Mouse (Mus musculus) neural tube, embryonic 15.5 days (tissue): ENCODE results near the gene Olfr1325. TPM values are rescaled to one million over a fixed set of nuclear protein-coding genes. Genes with fewer than 3 reads are reported as not detected.
A peak's percentile ranks its signal among the peaks of the same experiment; 100 is the strongest.
"Not testable (repeated sequence)": the region's sequence is repeated elsewhere in the genome, so short reads cannot be mapped to it uniquely, and the experiment has no call there.

ENCODE experiments used
- ATAC-seq: fragments of 200-750 bp; cut with Nextera tagmentation; 2 replicates; pipeline ENCODE4 v1.8.0; 2017; ENCODE audit warnings: mild to moderate bottlenecking, moderate TSS enrichment, moderate library complexity; ENCODE audit not compliant: low FRiP score
- H3K27ac ChIP-seq: fragments of 300-500 bp; sonication (generic); replicated peaks from 2 replicates; pipeline ENCODE4 v1.5.1; 2015; ENCODE audit warnings: mild to moderate bottlenecking, inconsistent platforms
- H3K27me3 ChIP-seq: fragments of 300-500 bp; sonication (generic); replicated peaks from 2 replicates; pipeline ENCODE4 v1.6.1; 2015; ENCODE audit warnings: inconsistent platforms
- H3K36me3 ChIP-seq: fragments of 300-500 bp; sonication (generic); 2 replicates; pipeline ENCODE4 v1.6.1; 2015; ENCODE audit warnings: inconsistent platforms
- H3K4me1 ChIP-seq: fragments of 300-500 bp; sonication (generic); 2 replicates; pipeline ENCODE4 v1.6.1; 2015; ENCODE audit warnings: inconsistent platforms
- H3K4me2 ChIP-seq: fragments of 300-500 bp; sonication (generic); 2 replicates; pipeline ENCODE4 v1.6.1; 2015; ENCODE audit warnings: inconsistent platforms, mild to moderate bottlenecking, moderate library complexity
- H3K4me3 ChIP-seq: fragments of 300-500 bp; sonication (generic); replicated peaks from 2 replicates; pipeline ENCODE4 v1.5.1; 2015; ENCODE audit warnings: mild to moderate bottlenecking, inconsistent platforms
- H3K9ac ChIP-seq: fragments of 300-500 bp; sonication (generic); replicated peaks from 2 replicates; pipeline ENCODE4 v1.6.1; 2015; ENCODE audit warnings: mild to moderate bottlenecking, inconsistent platforms
- H3K9me3 ChIP-seq: fragments of 300-500 bp; sonication (generic); replicated peaks from 2 replicates; pipeline ENCODE4 v1.6.1; 2016; ENCODE audit warnings: inconsistent platforms
- WGBS: fragments of 180-500 bp; shearing (Covaris S2); methylation state at CpG from one replicate; pipeline ENCODE4 v1.1.7; 2015; ENCODE audit warnings: mixed read lengths; 5-methylcytosine and 5-hydroxymethylcytosine counted together
- polyA plus RNA-seq: library from polyadenylated mRNA; unstranded; fragments of >200 nt; fragmentation: Nextera tagmentation; extraction: Ambion mirVana; gene quantifications from 2 replicates; pipeline ENCODE4 v1.2.1, GENCODE M21; 2015

The Olfr1325 gene
- not detected in 2 replicates for polyA plus RNA-seq

GRCm38 (mm10) chrX:74592379-74592778, at the start of gene Olfr1325:
Gene Olfr1325 (plus strand): TSS chrX:74592679.
- ATAC-seq, result no peak
- no peak within 1 kb of the TSS for H3K4me3 ChIP-seq
- H3K27ac ChIP-seq, result no peak within 1 kb of the TSS
- H3K36me3 ChIP-seq, result no peaks in the 10 kb centered on the region
- 85% methylated on average over 2 of the region's 2 CpGs for WGBS
- no peaks in the 10 kb centered on the region for H3K27me3 ChIP-seq
- no peaks in the 10 kb centered on the region for H3K4me1 ChIP-seq
- H3K9ac ChIP-seq, result no peak within 1 kb of the TSS
- H3K9me3 ChIP-seq, result no peaks in the 10 kb centered on the region
- H3K4me2 ChIP-seq, result no peak within 1 kb of the TSS

GRCm38 (mm10) chrX:74574788-74575187, 17.7 kb upstream of the Olfr1325 start, which contains the start of gene Olfr1326-ps1:
Gene Olfr1326-ps1 (minus strand): TSS chrX:74574888.
- H3K9ac ChIP-seq, result no peak within 1 kb of the TSS
- no peak within 1 kb of the TSS for H3K4me2 ChIP-seq
- H3K36me3 ChIP-seq, result no peaks in the 10 kb centered on the region
- H3K27me3 ChIP-seq, result no peaks in the 10 kb centered on the region
- H3K27ac ChIP-seq, result no peak within 1 kb of the TSS
- H3K4me1 ChIP-seq, result no peaks in the 10 kb centered on the region
- no peak for ATAC-seq
- no peaks in the 10 kb centered on the region for H3K9me3 ChIP-seq
- H3K4me3 ChIP-seq, result no peak within 1 kb of the TSS

- not testable (repeated sequence) for H3K9me3 ChIP-seq, H3K27me3 ChIP-seq, H3K4me2 ChIP-seq, H3K27ac ChIP-seq, H3K36me3 ChIP-seq, H3K4me1 ChIP-seq, H3K4me3 ChIP-seq, H3K9ac ChIP-seq
- WGBS, result 61% methylated on average over 2 of the region's 5 CpGs
- ATAC-seq, result peak; percentile 68; the same call in 1 of the 2 replicates
These were observed 53.2 kb downstream of the Olfr1325 start, which contains the start of gene Gm5640 for GRCm38 (mm10) chrX:74645466-74646323. Gene Gm5640 (minus strand): TSS chrX:74645635.

- not testable (repeated sequence) for ATAC-seq, H3K27me3 ChIP-seq, H3K4me1 ChIP-seq, H3K4me3 ChIP-seq, H3K4me2 ChIP-seq, H3K9me3 ChIP-seq, H3K9ac ChIP-seq, H3K27ac ChIP-seq, H3K36me3 ChIP-seq
- no CpG with 5 or more reads among the region's 1 CpGs for WGBS
These were observed 53.9 kb downstream of the Olfr1325 start for GRCm38 (mm10) chrX:74646393-74646792.

Other genes with a start within 250 kb of the Olfr1325 start
- 77.5 and 86.0 TPM in 2 replicates for gene Lage3, start 239.1 kb upstream of the Olfr1325 start, polyA plus RNA-seq
- 65.9 and 68.3 TPM in 2 replicates for gene Ubl4a, start 219.5 kb upstream of the Olfr1325 start, polyA plus RNA-seq
- gene Slc10a3, start 219.3 kb upstream of the Olfr1325 start, polyA plus RNA-seq, result 8.9 and 9.5 TPM in 2 replicates
- gene Fam3a, start 199.4 kb upstream of the Olfr1325 start, polyA plus RNA-seq, result 36.6 TPM in 2 replicates
- 14.1 and 15.8 TPM in 2 replicates for gene Ikbkg, start 199.4 kb upstream of the Olfr1325 start, polyA plus RNA-seq
- gene G6pdx, start 163.5 kb upstream of the Olfr1325 start, polyA plus RNA-seq, result 43.4 and 50.2 TPM in 2 replicates
- not detected in 2 replicates for gene Gm6880, start 111.3 kb upstream of the Olfr1325 start, polyA plus RNA-seq
- not detected in 2 replicates for gene Olfr1326-ps1, start 17.8 kb upstream of the Olfr1325 start, polyA plus RNA-seq
- gene Gm5640, start 53.0 kb downstream of the Olfr1325 start, polyA plus RNA-seq, result 0.22 TPM in 1 of 2 replicates, not detected in the other
- not detected in 2 replicates for gene Gm6890, start 148.2 kb downstream of the Olfr1325 start, polyA plus RNA-seq
- gene Gm5936, start 244.5 kb downstream of the Olfr1325 start, polyA plus RNA-seq, result 0.15 TPM in 1 of 2 replicates, not detected in the other